Mouse (Mus musculus) B cell, adult 2 months (primary cell): ENCODE measurements around the gene Apbb2.
"Not testable (repeated sequence)": the region's sequence is repeated elsewhere in the genome, so short reads cannot be mapped to it uniquely, and the experiment has no call there.

ENCODE experiments used
- DNase-seq, 2 experiments: peaks; one replicate each; pipeline ENCODE4 v3.0.0; 2022

Gene Apbb2

DNA sequence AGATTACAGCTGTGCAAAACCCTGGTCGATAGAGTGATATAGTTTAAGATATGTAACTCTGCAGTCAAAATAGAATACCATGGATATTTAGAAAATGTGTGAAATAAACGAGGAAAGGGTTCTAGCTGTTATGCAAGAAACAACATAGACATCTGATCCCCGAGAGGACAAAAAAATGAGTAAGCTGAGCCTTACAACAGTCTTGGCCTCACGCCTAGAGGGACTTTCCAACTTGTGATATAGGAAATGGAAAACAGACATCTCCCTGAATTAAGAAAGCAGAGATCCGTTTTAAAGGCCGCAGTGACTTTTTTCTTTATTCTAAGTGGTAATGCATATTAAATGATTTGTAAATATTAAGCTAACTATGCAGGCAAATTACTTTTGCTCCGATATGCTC, 349.0 kb downstream of the Apbb2 start:
- DNase-seq: no peak

DNA sequence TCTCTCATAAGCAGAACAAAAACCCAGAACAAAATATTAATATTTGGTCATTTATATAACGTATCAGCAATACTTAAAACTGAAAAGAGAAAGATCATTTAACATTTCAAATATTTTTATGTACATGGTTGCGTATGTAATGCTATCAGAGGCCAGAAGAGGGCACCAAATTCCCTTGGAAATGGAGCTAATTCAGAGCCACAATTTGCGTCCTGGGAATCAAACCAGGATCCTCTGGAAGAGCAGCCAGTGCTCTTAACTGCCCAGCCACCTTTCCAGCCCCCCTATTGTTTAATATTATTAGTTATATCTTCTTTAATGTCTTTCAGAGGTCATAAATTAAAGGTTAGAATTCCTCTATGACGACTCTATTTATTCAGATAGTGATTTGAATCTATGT, 355.2 kb downstream of the Apbb2 start:
- DNase-seq: peak; percentile 27 to 36

DNA sequence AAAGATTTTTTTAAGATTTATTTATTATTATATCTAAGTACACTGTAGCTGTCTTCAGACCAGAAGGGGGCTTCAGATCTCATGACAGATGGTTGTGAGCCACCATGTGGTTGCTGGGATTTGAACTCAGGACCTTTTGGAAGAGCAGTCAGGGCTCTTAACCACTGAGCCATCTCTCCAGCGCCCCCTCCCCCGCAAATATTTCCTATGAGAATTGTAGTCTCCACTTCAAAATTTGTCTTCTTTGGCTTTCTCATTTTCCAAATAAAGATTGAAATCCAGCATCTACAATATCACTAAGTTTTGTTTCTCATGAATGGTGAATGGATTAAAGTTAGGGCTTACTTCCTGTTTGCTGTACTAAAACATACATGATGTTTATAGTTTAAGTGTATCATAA, 356.1 kb downstream of the Apbb2 start:
- DNase-seq: no peak

DNA sequence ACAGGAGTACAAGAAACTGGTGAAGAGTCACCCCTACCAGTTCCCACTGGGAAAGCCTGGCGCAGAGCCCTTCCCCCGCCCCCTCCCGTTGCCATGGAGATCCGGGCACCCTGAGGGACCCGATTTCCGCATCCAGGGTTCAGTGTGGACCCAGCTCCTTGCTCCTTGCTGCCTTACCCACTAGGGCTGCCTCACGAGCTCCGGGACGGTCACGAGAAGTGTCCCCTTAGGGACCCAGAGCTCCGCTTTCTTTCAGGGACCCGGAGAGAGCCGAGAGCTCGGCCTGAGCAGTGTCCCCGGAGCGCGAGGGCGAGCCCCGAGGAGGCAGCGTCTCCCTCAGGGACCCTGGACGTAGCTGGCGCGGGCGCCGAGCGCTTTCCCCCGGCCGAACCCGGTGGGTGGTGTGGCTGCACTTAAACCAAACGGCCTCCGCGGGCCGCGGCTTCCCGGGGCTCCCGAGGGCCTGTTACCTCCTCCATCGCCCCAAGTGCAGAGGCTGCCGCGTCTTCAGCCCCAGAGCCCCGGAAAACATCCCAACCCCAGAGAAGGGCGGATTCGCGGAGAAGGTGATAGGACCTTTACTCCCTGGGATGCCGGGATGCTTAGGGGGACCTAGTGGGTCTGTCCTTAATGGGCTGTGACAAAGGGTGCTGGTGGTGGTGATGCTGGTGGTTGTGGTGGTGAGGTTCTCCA, 358.7 kb downstream of the Apbb2 start, which contains the start of gene Nsun7:
Nsun7 (plus strand) TSS at position 142 of the 693 bp plus-strand sequence.
- peak; percentile 39 to 41 for DNase-seq

DNA sequence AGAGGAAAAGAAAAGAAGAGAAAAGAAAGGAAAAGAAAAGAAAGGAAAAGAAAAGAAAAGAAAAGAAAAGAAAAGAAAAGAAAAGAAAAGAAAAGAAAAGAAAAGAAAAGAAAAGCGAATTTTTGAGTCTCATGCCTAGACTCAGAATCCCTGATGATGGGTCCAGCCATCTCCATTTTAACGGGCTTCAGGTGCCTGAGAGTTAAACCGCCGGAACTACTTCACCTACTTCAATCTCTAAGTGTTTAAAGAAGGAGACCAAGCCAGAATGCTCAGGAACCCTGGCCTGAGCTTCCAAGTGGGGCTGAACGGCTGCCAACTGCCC, 359.2 kb downstream of the Apbb2 start:
- not testable (repeated sequence) for DNase-seq

DNA sequence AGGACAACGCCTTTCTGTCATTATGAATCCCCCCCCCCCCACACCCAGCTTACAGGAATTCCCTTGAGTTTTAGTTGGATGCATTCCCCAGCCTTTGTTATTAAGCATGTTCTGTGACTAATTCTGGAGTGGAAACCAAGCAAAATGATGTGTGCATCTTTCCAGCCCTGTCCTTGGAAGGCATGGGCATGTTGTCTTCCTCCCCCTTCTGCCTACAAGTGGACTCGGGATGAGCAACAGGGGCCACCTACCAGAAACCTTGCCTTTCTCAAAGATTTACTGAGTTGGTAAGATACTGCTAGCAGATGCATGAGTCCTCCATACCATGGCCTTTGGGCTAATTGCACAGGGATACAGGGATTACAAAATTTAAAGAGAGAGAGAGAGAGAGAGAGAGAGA, 359.6 kb downstream of the Apbb2 start:
- DNase-seq: no peak

DNA sequence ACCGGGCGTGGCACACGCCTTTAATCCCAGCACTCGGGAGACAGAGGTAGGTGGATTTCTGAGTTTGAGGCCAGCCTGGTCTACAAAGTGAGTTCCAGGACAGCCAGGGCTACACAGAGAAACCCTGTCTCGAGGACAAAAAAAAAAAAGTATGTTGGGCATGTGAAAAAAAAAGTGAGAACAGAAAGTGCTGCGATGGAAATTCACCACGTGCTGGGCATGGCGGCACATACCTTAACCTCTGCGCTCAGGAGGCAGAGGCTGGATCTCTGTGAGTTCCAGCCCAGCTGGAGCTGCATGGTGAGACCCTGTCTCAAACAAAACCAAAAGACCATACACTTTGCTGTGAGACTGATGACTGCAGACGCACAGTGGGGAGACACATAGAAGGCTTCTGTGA, 363.5 kb downstream of the Apbb2 start:
- no peak for DNase-seq

DNA sequence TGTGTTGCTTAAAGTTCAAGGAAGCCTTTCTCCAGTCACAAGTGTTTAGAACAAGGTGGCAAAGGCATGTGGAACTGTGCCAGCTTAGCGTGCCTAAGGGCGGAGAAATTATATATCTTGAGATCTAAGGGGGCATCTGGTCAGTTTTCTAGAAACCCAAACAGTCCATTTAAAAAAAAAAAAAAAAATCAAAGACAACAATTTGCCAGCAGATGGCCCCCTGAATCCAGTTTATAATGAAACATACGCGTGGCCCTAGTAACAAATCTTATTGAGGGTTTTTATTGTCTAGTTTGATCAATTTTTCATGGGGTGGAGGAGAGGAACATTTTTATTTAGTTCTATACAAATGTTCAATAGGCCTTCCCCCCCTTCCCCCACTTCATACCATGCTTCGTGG, 365.4 kb downstream of the Apbb2 start:
- DNase-seq: no peak
